Mouse (Mus musculus): ENCODE measurements at regions not wholly inside any gene's neighbourhood (a gene's known extent, or its start where the extent isn't known, plus 50 kb on each side); places are given as distances from the start of the nearest gene placed in this dataset.

DNA sequence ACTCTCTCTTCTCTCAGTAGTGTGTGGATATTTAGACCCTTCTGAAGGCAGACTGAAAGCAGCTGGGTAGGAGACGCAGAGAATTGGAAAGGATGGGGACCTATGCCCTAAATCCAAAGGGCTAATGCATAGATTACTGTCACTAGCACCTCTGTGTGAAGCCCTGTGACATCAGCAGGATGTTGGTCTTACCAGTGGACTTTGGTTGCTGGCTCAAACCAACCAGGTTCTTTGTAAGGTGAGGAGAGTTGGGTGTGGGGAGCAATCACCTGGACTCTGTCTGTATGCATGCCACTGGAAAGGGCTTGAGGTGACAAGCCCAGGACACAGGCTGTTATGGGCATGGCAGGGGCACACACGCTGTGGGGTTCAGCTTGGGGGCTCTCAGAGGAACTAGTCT is 173.7 kb upstream of the Sall1 start:
- TF ChIP-seq POLR2A (IDR thresholded peaks at IDR 0.05; ENCODE audit: low read depth, low read length) (no peak), CTCF (IDR thresholded peaks at IDR 0.05; ENCODE audit: extremely low read depth, insufficient read depth, insufficient read length, insufficient replicate concordance) (no peak)
